Mouse (Mus musculus): Measurements from ENCODE around the gene Nfix. TPM values are rescaled to one million over a fixed set of nuclear protein-coding genes. Genes with fewer than 3 reads are reported as not detected.

Nfix gene
- polyA plus RNA-seq, 1 experiment = 22.1 TPM

- H3K4me1 ChIP-seq (ENCODE audit: control insufficient read depth, insufficient read depth, low read length) = peaks cover 8% of the 10 kb centered on the region; the same call in 1 of the 2 replicates
- no peaks in the 10 kb centered on the region for H3K36me3 ChIP-seq (ENCODE audit: control insufficient read depth, insufficient read depth, low read length)
- no peak for DNase-seq
- 60% methylated on average over 32 of the region's 32 CpGs for WGBS
- no peak for TF ChIP-seq CTCF (conservative IDR thresholded peaks at IDR 0.05; ENCODE audit: insufficient read depth, insufficient read length, low read depth, low read length)
- no peak for TF ChIP-seq POLR2A (IDR thresholded peaks at IDR 0.05; ENCODE audit: low read depth, low read length)
- no peaks in the 10 kb centered on the region for H3K27me3 ChIP-seq (replicated peaks; ENCODE audit: control insufficient read depth, insufficient read depth, low read length)
- no peak overlapping the region for H3K27ac ChIP-seq (ENCODE audit: insufficient read depth, low read depth, low read length)
- H3K4me3 ChIP-seq (ENCODE audit: insufficient read depth, low read depth, low read length) = no peak overlapping the region
Observed at GRCm38 (mm10) chr8:84742171-84743053, 57.7 kb downstream of the Nfix start.

- H3K27me3 ChIP-seq (replicated peaks; ENCODE audit: control insufficient read depth, insufficient read depth, low read length) = no peaks in the 10 kb centered on the region
- no peak for DNase-seq
- no peak overlapping the region for H3K4me3 ChIP-seq (ENCODE audit: insufficient read depth, low read depth, low read length)
- WGBS = 79% methylated on average over 13 of the region's 13 CpGs
- H3K36me3 ChIP-seq (ENCODE audit: control insufficient read depth, insufficient read depth, low read length) = no peaks in the 10 kb centered on the region
- peaks cover 8% of the 10 kb centered on the region; the same call in 1 of the 2 replicates for H3K4me1 ChIP-seq (ENCODE audit: control insufficient read depth, insufficient read depth, low read length)
- TF ChIP-seq POLR2A (IDR thresholded peaks at IDR 0.05; ENCODE audit: low read depth, low read length) (no peak), CTCF (conservative IDR thresholded peaks at IDR 0.05; ENCODE audit: insufficient read depth, insufficient read length, low read depth, low read length) (no peak)
- no peak overlapping the region for H3K27ac ChIP-seq (ENCODE audit: insufficient read depth, low read depth, low read length)
Observed at GRCm38 (mm10) chr8:84740895-84741843, 59.0 kb downstream of the Nfix start.

- no peak overlapping the region for H3K27ac ChIP-seq (ENCODE audit: insufficient read depth, low read depth, low read length)
- H3K27me3 ChIP-seq (replicated peaks; ENCODE audit: control insufficient read depth, insufficient read depth, low read length) = no peaks in the 10 kb centered on the region
- H3K4me1 ChIP-seq (ENCODE audit: control insufficient read depth, insufficient read depth, low read length) = peaks cover 8% of the 10 kb centered on the region; the same call in 1 of the 2 replicates
- H3K36me3 ChIP-seq (ENCODE audit: control insufficient read depth, insufficient read depth, low read length) = no peaks in the 10 kb centered on the region
- no peak overlapping the region for H3K4me3 ChIP-seq (ENCODE audit: insufficient read depth, low read depth, low read length)
- no peak for DNase-seq
- 50% methylated on average over 1 of the region's 1 CpGs for WGBS
- no peak for TF ChIP-seq POLR2A (IDR thresholded peaks at IDR 0.05; ENCODE audit: low read depth, low read length)
- TF ChIP-seq CTCF (conservative IDR thresholded peaks at IDR 0.05; ENCODE audit: insufficient read depth, insufficient read length, low read depth, low read length) = no peak
Observed at GRCm38 (mm10) chr8:84739401-84739742, 60.8 kb downstream of the Nfix start.

GRCm38 (mm10) chr8:84738715-84739400, 61.3 kb downstream of the Nfix start:
- peaks cover 8% of the 10 kb centered on the region; the same call in 1 of the 2 replicates for H3K4me1 ChIP-seq (ENCODE audit: control insufficient read depth, insufficient read depth, low read length)
- no peaks in the 10 kb centered on the region for H3K27me3 ChIP-seq (replicated peaks; ENCODE audit: control insufficient read depth, insufficient read depth, low read length)
- WGBS = 91% methylated on average over 10 of the region's 10 CpGs

DNA sequence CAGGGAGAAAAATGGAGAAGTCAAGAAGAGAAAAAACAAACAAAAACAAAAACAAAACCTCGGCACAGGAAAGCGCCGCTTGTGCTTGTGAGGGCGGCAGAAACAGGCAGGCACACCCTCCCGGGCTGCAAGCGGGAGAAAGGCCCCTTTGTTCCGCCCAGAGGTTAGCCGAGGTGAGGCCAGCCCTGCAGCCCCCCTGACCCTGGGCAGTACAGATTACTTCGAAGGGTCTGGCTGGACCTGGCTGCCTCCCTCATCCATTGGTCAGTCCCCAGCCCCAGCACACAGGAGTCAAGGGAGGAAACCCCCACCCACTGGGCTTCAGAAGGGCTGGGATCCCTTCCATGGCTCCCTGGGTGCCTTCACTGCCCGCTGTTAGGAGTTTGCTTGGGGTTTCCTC, 61.9 kb downstream of the Nfix start:
- DNase-seq = no peak
- Histone ChIP-seq H3K27ac (ENCODE audit: insufficient read depth, low read depth, low read length) (no peak overlapping the region), H3K27me3 (replicated peaks; ENCODE audit: control insufficient read depth, insufficient read depth, low read length) (no peaks in the 10 kb centered on the region), H3K4me1 (ENCODE audit: control insufficient read depth, insufficient read depth, low read length) (peaks cover 3% of the 10 kb centered on the region; the same call in 1 of the 2 replicates), H3K4me3 (ENCODE audit: insufficient read depth, low read depth, low read length) (no peak overlapping the region), H3K36me3 (ENCODE audit: control insufficient read depth, insufficient read depth, low read length) (no peaks in the 10 kb centered on the region)
- no peak for TF ChIP-seq CTCF (conservative IDR thresholded peaks at IDR 0.05; ENCODE audit: insufficient read depth, insufficient read length, low read depth, low read length)
- no peak for TF ChIP-seq POLR2A (IDR thresholded peaks at IDR 0.05; ENCODE audit: low read depth, low read length)
- WGBS = 66% methylated on average over 10 of the region's 10 CpGs

More at GRCm38 (mm10) chr8:84738715-84739400, 61.3 kb downstream of the Nfix start:
- no peak for TF ChIP-seq CTCF (conservative IDR thresholded peaks at IDR 0.05; ENCODE audit: insufficient read depth, insufficient read length, low read depth, low read length)
- TF ChIP-seq POLR2A (IDR thresholded peaks at IDR 0.05; ENCODE audit: low read depth, low read length) = no peak
- Histone ChIP-seq H3K27ac (ENCODE audit: insufficient read depth, low read depth, low read length) (no peak overlapping the region), H3K36me3 (ENCODE audit: control insufficient read depth, insufficient read depth, low read length) (no peaks in the 10 kb centered on the region), H3K4me3 (ENCODE audit: insufficient read depth, low read depth, low read length) (no peak overlapping the region)
- DNase-seq = no peak

DNA sequence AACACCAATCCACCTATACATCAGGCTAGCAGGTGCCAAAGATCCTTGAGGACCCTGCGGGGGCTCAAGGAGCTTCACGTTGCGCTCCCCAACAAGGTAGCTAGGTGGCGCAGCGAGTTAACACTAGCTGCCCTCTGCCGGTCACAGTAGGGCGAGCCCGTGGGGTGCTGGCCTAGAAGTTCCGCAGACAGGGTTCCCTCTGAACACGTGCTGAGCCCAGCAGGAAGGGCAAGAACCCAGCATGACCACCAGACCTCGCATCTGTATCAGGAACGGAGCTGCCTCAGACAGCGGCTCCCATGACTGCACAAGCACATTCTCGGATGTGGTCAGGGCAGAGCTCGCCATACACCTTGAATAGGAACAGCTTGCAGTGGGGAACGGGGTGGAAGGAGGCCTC, 62.5 kb downstream of the Nfix start:
- Histone ChIP-seq H3K27ac (ENCODE audit: insufficient read depth, low read depth, low read length) (no peak overlapping the region), H3K4me1 (ENCODE audit: control insufficient read depth, insufficient read depth, low read length) (peaks cover 3% of the 10 kb centered on the region; the same call in 1 of the 2 replicates), H3K36me3 (ENCODE audit: control insufficient read depth, insufficient read depth, low read length) (no peaks in the 10 kb centered on the region), H3K4me3 (ENCODE audit: insufficient read depth, low read depth, low read length) (no peak overlapping the region), H3K27me3 (replicated peaks; ENCODE audit: control insufficient read depth, insufficient read depth, low read length) (no peaks in the 10 kb centered on the region)
- TF ChIP-seq POLR2A (IDR thresholded peaks at IDR 0.05; ENCODE audit: low read depth, low read length) (no peak), CTCF (conservative IDR thresholded peaks at IDR 0.05; ENCODE audit: insufficient read depth, insufficient read length, low read depth, low read length) (peak; percentile 98)
- peak; percentile 79 for DNase-seq
- 7% methylated on average over 16 of the region's 16 CpGs for WGBS

All from kidney, adult 2 months (tissue).